Mouse (Mus musculus) embryonic facial prominence, embryonic 11.5 days (tissue): Measurements from ENCODE around the gene Ak1. TPM values are rescaled to one million over a fixed set of nuclear protein-coding genes. Genes with fewer than 3 reads are reported as not detected.

Source experiments
- ATAC-seq: fragments of 200-750 bp; cut with Nextera tagmentation; replicated peaks from 2 replicates; pipeline ENCODE4 v1.8.0; 2017; ENCODE audit warnings: low read depth; ENCODE audit not compliant: insufficient number of reproducible peaks, low FRiP score, low TSS enrichment
- DNase-seq: peaks from one replicate; pipeline ENCODE4 v3.0.0-alpha.2; 2015; ENCODE audit warnings: low spot score
- H3K27ac ChIP-seq: fragments of 300-500 bp; sonication (generic); replicated peaks from 2 replicates; pipeline ENCODE4 v1.5.1; 2014; ENCODE audit warnings: mild to moderate bottlenecking, low read depth, low read length, control low read depth
- H3K27me3 ChIP-seq: fragments of 300-500 bp; sonication (generic); 2 replicates; pipeline ENCODE4 v1.6.1; 2014; ENCODE audit warnings: mild to moderate bottlenecking, low read length, moderate library complexity, mixed read lengths; ENCODE audit not compliant: control insufficient read depth, insufficient read depth
- H3K36me3 ChIP-seq: fragments of 300-500 bp; sonication (generic); replicated peaks from 2 replicates; pipeline ENCODE4 v1.6.1; 2014; ENCODE audit warnings: low read depth, mild to moderate bottlenecking, low read length, moderate library complexity, mixed read lengths; ENCODE audit not compliant: control insufficient read depth, insufficient read depth
- H3K4me1 ChIP-seq: fragments of 300-500 bp; sonication (generic); 2 replicates; pipeline ENCODE4 v1.6.1; 2014; ENCODE audit warnings: low read length, mixed read lengths; ENCODE audit not compliant: control insufficient read depth, insufficient read depth
- H3K4me2 ChIP-seq: fragments of 300-500 bp; sonication (generic); 2 replicates; pipeline ENCODE4 v1.6.1; 2014; ENCODE audit warnings: low read depth, mild to moderate bottlenecking, control low read depth, low read length, moderate library complexity
- H3K4me3 ChIP-seq: fragments of 300-500 bp; sonication (generic); 2 replicates; pipeline ENCODE4 v1.5.1; 2014; ENCODE audit warnings: low read depth, low read length, control low read depth
- H3K9ac ChIP-seq: fragments of 300-500 bp; sonication (generic); replicated peaks from 2 replicates; pipeline ENCODE4 v1.6.1; 2014; ENCODE audit warnings: mild to moderate bottlenecking, control low read depth, low read length
- H3K9me3 ChIP-seq: fragments of 300-500 bp; sonication (generic); replicated peaks from 2 replicates; pipeline ENCODE4 v1.6.1; 2016; ENCODE audit warnings: mild to moderate bottlenecking, low read length, inconsistent platforms, mixed read lengths; ENCODE audit not compliant: control insufficient read depth
- WGBS: fragments of 180-500 bp; shearing (Covaris S2); extraction: QIAGEN DNeasy Blood & Tissue Kit; methylation state at CpG from one replicate; pipeline ENCODE4 v1.1.7; 2014; 5-methylcytosine and 5-hydroxymethylcytosine counted together
- polyA plus RNA-seq: library from polyadenylated mRNA; unstranded; fragments of >200 nt; fragmentation: Nextera tagmentation; extraction: Ambion mirVana; gene quantifications from 2 replicates; pipeline ENCODE4 v1.2.1, GENCODE M21; 2014

The Ak1 gene
- polyA plus RNA-seq, 1 experiment from 2014 or later, result 13.7 TPM

DNA sequence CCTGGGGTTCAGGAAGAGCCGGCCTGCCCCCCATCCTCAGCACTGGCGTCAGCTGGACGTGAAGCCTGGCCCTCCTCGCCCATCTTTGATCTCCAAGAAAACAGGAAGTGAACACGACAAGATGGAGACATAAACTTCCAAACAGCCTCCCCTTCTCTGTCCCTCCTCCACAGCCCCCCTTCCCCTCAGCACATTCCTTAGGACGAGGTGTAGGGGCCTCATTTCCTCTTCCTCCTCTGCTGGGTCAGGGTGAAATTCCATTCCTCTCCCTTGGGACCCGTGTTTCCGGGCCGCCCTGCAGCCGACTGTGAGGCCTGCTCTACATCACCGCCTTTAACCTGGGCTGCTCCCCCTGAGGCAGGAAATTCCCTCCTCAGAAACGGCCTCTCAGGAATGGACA, 34.3 kb downstream of the Ak1 start:
- ATAC-seq, result peak; percentile 67
- no peak overlapping the region for H3K4me3 ChIP-seq
- H3K27ac ChIP-seq, result peak overlapping the region; percentile 66
- peak; percentile 78 for DNase-seq
- H3K36me3 ChIP-seq, result no peaks in the 10 kb centered on the region
- H3K27me3 ChIP-seq, result no peaks in the 10 kb centered on the region
- no peak overlapping the region for H3K4me2 ChIP-seq
- no peak overlapping the region for H3K9ac ChIP-seq
- H3K9me3 ChIP-seq, result no peaks in the 10 kb centered on the region
- 22% methylated on average over 12 of the region's 12 CpGs for WGBS
- H3K4me1 ChIP-seq, result peaks cover 3% of the 10 kb centered on the region

DNA sequence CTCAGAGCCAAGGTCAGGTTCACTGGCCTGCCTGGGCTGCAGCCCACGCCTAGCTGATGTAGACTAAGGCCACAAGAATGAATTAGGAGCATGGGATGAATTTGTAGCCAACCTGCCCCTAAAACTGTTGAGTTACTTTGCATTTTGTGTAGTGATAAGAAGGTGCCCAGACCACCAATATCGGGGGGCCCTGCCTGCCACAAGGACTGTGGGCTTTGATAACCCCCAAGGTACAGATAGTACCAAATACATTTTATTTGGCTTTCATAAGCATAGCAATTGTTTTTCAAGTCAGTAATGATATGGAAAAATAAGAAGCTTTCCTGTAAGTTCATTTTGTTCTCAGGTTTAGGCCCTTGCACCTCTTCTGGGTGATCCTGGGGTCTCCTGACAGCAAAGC, 37.3 kb downstream of the Ak1 start:
- H3K27ac ChIP-seq, result no peak overlapping the region
- H3K9me3 ChIP-seq, result no peaks in the 10 kb centered on the region
- H3K9ac ChIP-seq, result no peak overlapping the region
- H3K4me2 ChIP-seq, result no peak overlapping the region
- no peak for DNase-seq
- no peaks in the 10 kb centered on the region for H3K27me3 ChIP-seq
- H3K36me3 ChIP-seq, result no peaks in the 10 kb centered on the region
- no peak for ATAC-seq
- no peak overlapping the region for H3K4me3 ChIP-seq
- 84% methylated on average over 2 of the region's 2 CpGs for WGBS
- peaks cover 3% of the 10 kb centered on the region for H3K4me1 ChIP-seq

GRCm38 (mm10) chr2:32661509-32662107, 40.0 kb downstream of the Ak1 start:
- no peak overlapping the region for H3K9ac ChIP-seq
- WGBS, result 37% methylated on average over 7 of the region's 7 CpGs

GRCm38 (mm10) chr2:32662291-32662690, 40.7 kb downstream of the Ak1 start:
- no peak overlapping the region for H3K4me3 ChIP-seq
- no peaks in the 10 kb centered on the region for H3K36me3 ChIP-seq
- DNase-seq (no peak), ATAC-seq (no peak)
- H3K27me3 ChIP-seq, result no peaks in the 10 kb centered on the region
- H3K4me2 ChIP-seq, result no peak overlapping the region
- 0 out of 2 replicates have a peak overlapping the region, but pooled peaks have one; percentile 20 for H3K27ac ChIP-seq
- WGBS, result 63% methylated on average over 5 of the region's 5 CpGs
- no peak overlapping the region for H3K9ac ChIP-seq
- no peaks in the 10 kb centered on the region for H3K9me3 ChIP-seq
- H3K4me1 ChIP-seq, result no peaks in the 10 kb centered on the region

More at GRCm38 (mm10) chr2:32661509-32662107, 40.0 kb downstream of the Ak1 start:
- no peaks in the 10 kb centered on the region for H3K9me3 ChIP-seq
- no peaks in the 10 kb centered on the region for H3K27me3 ChIP-seq
- no peak for DNase-seq
- H3K4me1 ChIP-seq, result no peaks in the 10 kb centered on the region
- no peak overlapping the region for H3K4me2 ChIP-seq
- H3K27ac ChIP-seq, result 0 out of 2 replicates have a peak overlapping the region, but pooled peaks have one; percentile 20
- H3K36me3 ChIP-seq, result no peaks in the 10 kb centered on the region
- ATAC-seq, result no peak
- no peak overlapping the region for H3K4me3 ChIP-seq

- Histone ChIP-seq H3K9me3 (no peaks in the 10 kb centered on the region), H3K4me3 (no peak overlapping the region), H3K27ac (no peak overlapping the region), H3K27me3 (no peaks in the 10 kb centered on the region), H3K4me2 (no peak overlapping the region), H3K4me1 (no peaks in the 10 kb centered on the region), H3K9ac (no peak overlapping the region), H3K36me3 (no peaks in the 10 kb centered on the region)
- ATAC-seq (no peak), DNase-seq (no peak)
- WGBS, result 73% methylated on average over 8 of the region's 8 CpGs
Observed at GRCm38 (mm10) chr2:32665345-32665744, 43.8 kb downstream of the Ak1 start.

GRCm38 (mm10) chr2:32665853-32666252, 44.3 kb downstream of the Ak1 start:
- no peak overlapping the region for H3K27ac ChIP-seq
- WGBS, result 84% methylated on average over 6 of the region's 6 CpGs

DNA sequence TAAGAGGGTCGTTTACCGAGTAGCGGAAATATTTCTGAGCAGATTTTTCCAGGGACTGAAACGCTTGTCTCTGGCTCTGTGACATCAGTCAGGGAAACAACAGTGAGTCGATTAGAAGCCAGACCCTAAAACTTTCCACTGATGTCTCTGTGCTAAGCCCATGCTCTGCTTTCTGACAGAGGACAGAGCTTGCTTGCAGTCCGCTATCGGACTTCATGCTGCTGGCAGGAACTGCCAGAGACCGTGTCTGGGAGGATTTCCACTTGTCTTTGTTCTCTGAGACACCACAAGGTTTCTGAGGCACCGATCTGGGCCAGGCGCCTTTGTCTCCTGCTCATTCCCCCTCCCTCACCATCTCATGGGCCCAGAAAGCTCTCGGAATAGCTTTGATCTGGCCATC, 46.2 kb downstream of the Ak1 start:
- no peak overlapping the region for H3K4me2 ChIP-seq
- no peak overlapping the region for H3K27ac ChIP-seq
- H3K4me3 ChIP-seq, result no peak overlapping the region
- DNase-seq (no peak), ATAC-seq (no peak)
- H3K9me3 ChIP-seq, result no peaks in the 10 kb centered on the region
- 61% methylated on average over 11 of the region's 11 CpGs for WGBS
- H3K9ac ChIP-seq, result no peak overlapping the region
- no peaks in the 10 kb centered on the region for H3K36me3 ChIP-seq
- H3K4me1 ChIP-seq, result no peaks in the 10 kb centered on the region
- H3K27me3 ChIP-seq, result no peaks in the 10 kb centered on the region

More at GRCm38 (mm10) chr2:32665853-32666252, 44.3 kb downstream of the Ak1 start:
- H3K4me1 ChIP-seq, result no peaks in the 10 kb centered on the region
- H3K4me3 ChIP-seq, result no peak overlapping the region
- ATAC-seq (no peak), DNase-seq (no peak)
- H3K36me3 ChIP-seq, result no peaks in the 10 kb centered on the region
- no peak overlapping the region for H3K9ac ChIP-seq
- H3K27me3 ChIP-seq, result no peaks in the 10 kb centered on the region
- H3K4me2 ChIP-seq, result no peak overlapping the region
- H3K9me3 ChIP-seq, result no peaks in the 10 kb centered on the region

- Histone ChIP-seq H3K4me2 (no peak overlapping the region), H3K4me3 (no peak overlapping the region), H3K4me1 (no peaks in the 10 kb centered on the region), H3K9ac (no peak overlapping the region), H3K9me3 (no peaks in the 10 kb centered on the region), H3K36me3 (no peaks in the 10 kb centered on the region), H3K27ac (no peak overlapping the region), H3K27me3 (no peaks in the 10 kb centered on the region)
- WGBS, result 89% methylated on average over 7 of the region's 7 CpGs
- ATAC-seq, result no peak
- DNase-seq, result no peak
Observed at GRCm38 (mm10) chr2:32668176-32668575, 46.6 kb downstream of the Ak1 start.
